Mouse (Mus musculus) liver, adult 2 months (tissue): ENCODE results near the gene Apoc2.

Experiments
- CTCF ChIP-seq: fragments of 200-500 bp; IDR thresholded peaks from 2 replicates; pipeline ENCODE4 v1.5.1; 2011; ENCODE audit warnings: low read depth, low read length, control low read depth
- POLR2A ChIP-seq: fragments of 200-500 bp; IDR thresholded peaks from 2 replicates; pipeline ENCODE4 v1.6.1; 2011; ENCODE audit warnings: low read length, control low read depth; ENCODE audit not compliant: insufficient read depth; ENCODE audit errors: extremely low read depth

GRCm38 (mm10) chr7:19726541-19726940 lies 48.8 kb upstream of the Apoc2 start:
- no peak for TF ChIP-seq CTCF
- no peak for TF ChIP-seq POLR2A
